Mouse (Mus musculus): ENCODE results near the gene Sec14l3.
"Not testable (repeated sequence)": the region's sequence is repeated elsewhere in the genome, so short reads cannot be mapped to it uniquely, and the experiment has no call there.

Gene Sec14l3

GRCm38 (mm10) chr11:4101851-4102250 lies 37.2 kb downstream of the Sec14l3 start:
- DNase-seq (ENCODE audit: low spot score), result peak; percentile 75

DNA sequence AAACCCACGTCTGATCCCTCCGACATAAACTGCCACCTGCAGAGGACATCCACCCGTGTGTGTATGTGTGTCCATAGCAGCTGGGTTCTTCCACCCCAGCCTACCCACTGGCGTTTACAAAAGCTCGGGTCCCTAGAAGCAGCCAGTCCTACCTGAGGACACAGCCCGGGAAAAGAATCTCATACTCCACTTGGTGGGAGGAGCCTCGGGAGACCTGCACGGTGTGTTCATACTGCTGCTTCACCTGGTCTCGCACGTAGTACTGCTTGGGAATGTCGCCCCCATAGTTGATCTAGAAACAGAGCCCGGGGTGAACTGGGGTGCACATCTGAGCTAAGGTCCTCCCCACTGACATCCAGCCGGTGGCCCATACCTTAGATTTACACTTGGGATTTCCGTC lies 38.9 kb downstream of the Sec14l3 start:
- no peak for DNase-seq (ENCODE audit: low spot score)

DNA sequence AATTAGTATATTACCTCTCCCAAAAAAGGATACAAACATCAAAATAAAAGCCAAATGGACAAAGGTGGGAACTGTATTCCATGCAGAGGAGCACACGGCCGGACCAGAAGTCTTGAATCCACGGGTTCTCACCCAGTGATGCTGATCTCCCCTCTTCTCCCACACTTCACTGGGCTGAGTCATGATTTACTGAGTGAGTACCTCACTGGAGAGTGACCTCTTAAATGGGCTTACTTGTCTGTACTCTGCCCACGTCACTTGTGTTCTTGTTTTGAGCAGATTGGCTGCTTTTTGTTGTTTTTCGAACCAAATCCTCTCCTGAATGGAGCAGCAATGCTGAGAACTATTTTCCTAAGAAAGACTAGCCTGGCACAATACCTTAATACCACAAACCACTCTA lies 40.3 kb downstream of the Sec14l3 start:
- DNase-seq (ENCODE audit: low spot score), result no peak

DNA sequence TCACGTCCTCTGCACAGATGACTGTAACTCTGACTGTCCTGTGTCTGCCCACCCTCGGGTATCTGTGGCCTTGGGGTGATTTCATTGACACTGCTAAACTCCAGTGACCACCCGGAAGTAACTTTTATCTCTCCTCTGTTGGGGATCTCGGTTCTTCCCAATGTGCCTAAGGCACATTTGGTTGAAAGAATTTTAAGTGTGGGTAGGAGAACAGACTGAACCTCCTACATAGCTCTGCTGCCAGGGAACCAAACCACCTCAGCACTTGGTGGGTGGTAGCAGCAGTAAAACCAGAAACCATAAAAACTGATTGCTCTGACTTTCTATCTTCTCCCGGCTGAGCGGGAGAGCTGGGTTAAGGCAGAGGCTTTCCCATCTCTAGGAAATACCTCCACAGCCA lies 40.8 kb downstream of the Sec14l3 start:
- no peak for DNase-seq (ENCODE audit: low spot score)

- not testable (repeated sequence) for DNase-seq (ENCODE audit: low spot score)
Observed at GRCm38 (mm10) chr11:4107901-4108300, 43.3 kb downstream of the Sec14l3 start.

- no peak for DNase-seq (ENCODE audit: low spot score)
Observed at GRCm38 (mm10) chr11:4108691-4109090, 44.0 kb downstream of the Sec14l3 start.

GRCm38 (mm10) chr11:4112033-4112432 lies 47.4 kb downstream of the Sec14l3 start:
- no peak for DNase-seq (ENCODE audit: low spot score)

DNA sequence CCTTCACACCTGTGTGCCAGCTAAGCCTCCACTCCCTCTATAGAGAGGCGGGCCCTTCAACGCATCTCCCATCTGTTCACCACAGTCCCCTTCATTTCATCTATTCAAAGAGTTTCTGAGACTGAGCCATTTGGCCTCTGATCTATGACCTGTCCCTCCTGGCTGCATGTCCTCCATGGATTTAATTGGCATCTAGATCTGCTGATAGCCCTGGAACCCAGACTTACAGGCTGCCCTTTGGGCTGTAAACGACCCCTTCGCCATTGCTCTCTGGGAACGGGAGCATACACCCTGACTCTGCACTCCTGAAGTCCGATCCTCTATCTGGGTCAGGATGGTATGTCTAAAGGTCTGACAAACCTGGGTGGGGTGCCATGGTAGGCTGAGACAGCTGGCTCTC lies 48.2 kb downstream of the Sec14l3 start:
- no peak for DNase-seq (ENCODE audit: low spot score)

GRCm38 (mm10) chr11:4113496-4113895 lies 48.9 kb downstream of the Sec14l3 start:
- no peak for DNase-seq (ENCODE audit: low spot score)

- no peak for DNase-seq (ENCODE audit: low spot score)
Observed at GRCm38 (mm10) chr11:4113970-4114369, 49.3 kb downstream of the Sec14l3 start.

DNA sequence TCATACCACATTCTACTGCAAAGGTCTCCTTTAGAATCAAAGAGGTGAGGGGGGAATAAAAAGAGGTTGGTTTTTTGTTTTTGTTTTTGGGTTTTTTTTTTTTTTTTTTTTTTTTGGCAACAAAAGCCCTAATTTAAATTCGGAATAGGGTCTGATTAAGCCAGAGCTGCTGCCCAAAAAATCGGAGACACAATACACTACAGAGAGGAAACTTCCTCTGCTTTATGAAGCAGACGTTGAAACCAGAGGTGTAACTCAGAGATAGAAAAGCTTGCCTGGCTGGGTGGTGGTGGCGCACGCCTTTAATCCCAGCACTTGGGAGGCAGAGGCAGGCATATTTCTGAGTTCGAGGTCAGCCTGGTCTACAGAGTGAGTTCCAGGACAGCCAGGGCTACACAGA lies 49.9 kb downstream of the Sec14l3 start:
- DNase-seq (ENCODE audit: low spot score), result not testable (repeated sequence)

- DNase-seq (ENCODE audit: low spot score), result no peak
Observed at GRCm38 (mm10) chr11:4115407-4115806, 50.8 kb downstream of the Sec14l3 start.

DNA sequence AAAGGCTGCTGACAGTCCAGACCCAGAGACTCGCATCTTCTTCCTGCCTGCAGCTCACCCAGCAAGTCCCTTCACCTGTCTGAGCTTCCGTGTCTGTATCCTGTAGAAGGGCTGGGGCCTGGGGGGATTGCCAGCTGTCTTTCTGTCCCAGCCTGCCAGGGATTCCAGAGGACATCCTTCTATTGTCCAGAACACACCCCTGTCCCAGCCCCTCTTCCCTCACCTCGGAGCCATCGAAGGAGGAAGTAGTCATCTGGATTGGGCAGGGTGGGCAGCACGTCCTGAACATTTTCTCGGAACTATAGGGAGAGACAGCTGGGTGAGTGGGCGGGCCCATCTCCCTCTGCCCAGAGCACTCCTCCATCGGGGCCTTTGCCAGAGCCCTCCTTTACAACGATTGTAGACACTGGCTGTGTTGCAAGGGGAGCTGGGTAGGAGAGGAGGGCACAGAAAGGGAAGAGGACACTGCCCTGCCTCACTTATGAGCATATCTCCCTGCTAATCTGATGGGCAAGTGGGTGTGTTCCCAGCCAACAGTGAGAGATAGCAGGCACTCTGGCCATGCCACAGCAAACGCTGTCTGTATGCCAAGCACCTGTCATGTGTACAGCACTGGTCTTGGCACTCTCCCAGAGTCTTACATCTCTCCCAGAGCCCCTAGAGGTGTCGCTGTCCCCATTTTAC lies 52.0 kb downstream of the Sec14l3 start:
- peak; percentile 51 for DNase-seq (ENCODE audit: low spot score)

GRCm38 (mm10) chr11:4117372-4118071 lies 52.9 kb downstream of the Sec14l3 start:
- peak; percentile 50 for DNase-seq (ENCODE audit: low spot score)

GRCm38 (mm10) chr11:4118081-4118921 lies 53.7 kb downstream of the Sec14l3 start:
- peak; percentile 67 for DNase-seq (ENCODE audit: low spot score)

DNA sequence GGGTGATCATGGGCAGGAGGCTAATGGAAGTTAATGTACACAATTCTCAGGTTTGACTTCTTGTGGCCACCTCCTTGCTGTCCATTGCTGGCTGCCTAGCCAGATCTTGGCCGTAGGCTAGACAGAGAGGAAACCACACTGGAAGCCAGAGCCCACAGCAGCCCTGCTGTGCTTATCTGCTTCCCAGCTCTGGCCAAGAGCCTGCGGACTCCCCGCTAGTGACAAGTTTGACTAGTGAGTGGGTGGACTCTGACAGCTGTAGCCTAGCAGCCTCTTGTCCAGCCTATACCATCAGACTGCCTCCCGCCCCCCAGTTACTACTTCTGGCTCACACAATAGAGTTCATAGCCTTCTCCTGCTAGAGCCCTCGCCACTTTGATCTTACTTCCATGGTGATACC lies 55.0 kb downstream of the Sec14l3 start:
- DNase-seq (ENCODE audit: low spot score), result no peak

DNA sequence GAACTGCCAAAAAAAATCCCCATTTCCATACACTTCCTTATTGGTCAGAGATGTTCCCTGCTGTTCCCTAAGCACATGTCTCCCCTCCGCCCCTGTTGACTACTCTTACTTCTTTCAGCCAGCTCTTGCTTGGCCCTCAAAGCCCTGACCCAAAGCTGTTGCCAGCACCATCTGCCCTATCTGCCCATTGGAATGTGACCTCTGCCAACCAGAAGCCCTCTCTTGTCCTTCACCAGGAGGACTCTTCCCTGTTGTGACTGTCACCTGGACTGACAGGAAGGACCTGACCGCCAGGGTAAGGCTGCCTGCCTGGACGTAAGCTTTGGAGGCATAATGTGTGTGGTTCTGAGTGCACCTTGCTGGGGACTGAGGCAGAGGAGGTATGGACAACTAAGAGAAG lies 57.0 kb downstream of the Sec14l3 start:
- no peak for DNase-seq (ENCODE audit: low spot score)

GRCm38 (mm10) chr11:4122226-4122625 lies 57.6 kb downstream of the Sec14l3 start:
- DNase-seq (ENCODE audit: low spot score), result no peak

GRCm38 (mm10) chr11:4122742-4123579 lies 58.3 kb downstream of the Sec14l3 start, which contains the start of gene Sec14l2:
Sec14l2 (minus strand) TSS chr11:4123415.
- DNase-seq (ENCODE audit: low spot score), result no peak

GRCm38 (mm10) chr11:4123922-4124321 lies 59.3 kb downstream of the Sec14l3 start:
- DNase-seq (ENCODE audit: low spot score), result peak; percentile 46

GRCm38 (mm10) chr11:4127059-4127458 lies 62.4 kb downstream of the Sec14l3 start:
- DNase-seq (ENCODE audit: low spot score), result no peak
